22 mouse cellular contexts compared by ENCODE assay signal in the genomic region with DNA sequence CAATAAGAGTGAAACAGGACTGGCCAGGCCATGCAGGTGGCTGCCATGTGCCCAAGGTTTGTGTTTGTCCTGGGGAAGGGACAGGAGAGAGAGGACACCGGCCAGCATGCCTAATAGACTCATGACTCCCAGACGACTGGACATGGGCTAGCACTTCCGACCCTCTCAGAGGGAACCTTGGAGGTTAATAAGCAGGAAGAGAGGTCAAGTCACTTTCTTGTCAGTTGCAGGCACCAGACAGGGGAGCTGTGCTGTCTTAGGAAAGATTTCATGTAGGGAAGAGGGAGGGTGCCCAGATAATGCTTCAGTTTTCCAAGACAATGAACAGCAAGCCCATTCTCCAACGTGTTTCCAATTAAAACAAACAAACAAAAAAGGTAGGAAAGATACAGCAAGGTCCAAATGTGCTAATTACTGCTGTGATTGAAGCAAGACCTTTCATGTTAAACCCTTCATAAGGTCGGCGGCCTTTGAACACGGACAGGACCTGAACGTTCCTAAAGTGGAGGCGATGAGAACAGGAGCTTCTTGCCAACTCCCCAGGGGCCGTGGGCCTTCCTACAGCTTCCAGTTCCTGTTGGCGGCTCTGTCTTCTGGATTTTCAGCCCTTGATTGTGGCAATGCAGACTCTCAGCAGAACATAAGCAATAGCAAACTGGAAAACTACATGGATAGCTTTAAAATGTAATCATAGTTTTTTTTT. TPM values are rescaled to one million over a fixed set of nuclear protein-coding genes. Genes with fewer than 3 reads are reported as not detected.
"Had no signal": no experiment of that assay in that cellular context is flagged by ENCODE, and none has a peak within 500 bp of the region (broad histone marks: within the 10 kb centered on the region; RNA-seq: fewer than 3 reads in every experiment).

No protein-coding gene starts in this region.

- H3K36me3 ChIP-seq: limb, embryonic 13.5 days; liver, embryonic 12.5 days; liver, embryonic 15.5 days; lung, embryonic 15.5 days; neural tube, embryonic 12.5 days; neural tube, embryonic 15.5 days had no signal

- DNase-seq: left cerebral cortex, postnatal 4 days; liver; lung, adult 18-20 months; lung, postnatal 10 days; lung, postnatal 36 days; midbrain, embryonic 14.5 days; right cerebral cortex, adult 18-20 months; right cerebral cortex, postnatal 14 days; right cerebral cortex, postnatal 4 days; thymus, adult 2 months; thymus, postnatal 14 days; thymus, postnatal 4 days had no signal

- ATAC-seq: liver, embryonic 12.5 days had no signal

- H3K27ac ChIP-seq: kidney, postnatal 0 days; limb, embryonic 13.5 days; liver, embryonic 12.5 days; liver, embryonic 15.5 days; lung, embryonic 15.5 days; neural tube, embryonic 12.5 days; neural tube, embryonic 15.5 days; stomach, postnatal 0 days had no signal

- H3K27me3 ChIP-seq: limb, embryonic 13.5 days; liver, embryonic 12.5 days; liver, embryonic 15.5 days; lung, embryonic 15.5 days; neural tube, embryonic 12.5 days; neural tube, embryonic 15.5 days had no signal

- H3K4me1 ChIP-seq: liver, embryonic 12.5 days; liver, embryonic 15.5 days; lung, embryonic 15.5 days; neural tube, embryonic 15.5 days had no signal

- H3K4me3 ChIP-seq: limb, embryonic 13.5 days; liver, embryonic 12.5 days; liver, embryonic 15.5 days; lung, embryonic 15.5 days; megakaryocyte, embryonic 14.5 days; neural tube, embryonic 12.5 days; neural tube, embryonic 15.5 days had no signal

RNA-seq across cellular contexts. Expression of gene Kcnj15, which starts 10.3 kb away (rescaled TPM):
- total RNA-seq: midbrain, postnatal 0 days had no signal
- polyA plus RNA-seq: midbrain, embryonic 14.5 days had no signal
